Mouse (Mus musculus) neural tube, embryonic 12.5 days (tissue): ENCODE results near the gene Tecpr2. TPM values are rescaled to one million over a fixed set of nuclear protein-coding genes. Genes with fewer than 3 reads are reported as not detected.

Experiments used
- ATAC-seq: fragments of 200-750 bp; cut with Nextera tagmentation; 2 replicates; pipeline ENCODE4 v1.8.0; 2017; ENCODE audit warnings: low read depth, mild to moderate bottlenecking, moderate TSS enrichment, moderate library complexity; ENCODE audit not compliant: low FRiP score
- H3K27ac ChIP-seq: fragments of 300-500 bp; sonication (generic); 2 replicates; pipeline ENCODE4 v1.5.1; 2016
- H3K27me3 ChIP-seq: fragments of 300-500 bp; sonication (generic); replicated peaks from 2 replicates; pipeline ENCODE4 v1.6.1; 2016; ENCODE audit warnings: mild to moderate bottlenecking
- H3K36me3 ChIP-seq: fragments of 300-500 bp; sonication (generic); 2 replicates; pipeline ENCODE4 v1.6.1; 2016; ENCODE audit warnings: mild to moderate bottlenecking
- H3K4me1 ChIP-seq: fragments of 300-500 bp; sonication (generic); 2 replicates; pipeline ENCODE4 v1.6.1; 2016
- H3K4me2 ChIP-seq: fragments of 300-500 bp; sonication (generic); replicated peaks from 2 replicates; pipeline ENCODE4 v1.6.1; 2016; ENCODE audit warnings: mild to moderate bottlenecking
- H3K4me3 ChIP-seq: fragments of 300-500 bp; sonication (generic); 2 replicates; pipeline ENCODE4 v1.5.1; 2016
- H3K9ac ChIP-seq: fragments of 300-500 bp; sonication (generic); 2 replicates; pipeline ENCODE4 v1.6.1; 2016; ENCODE audit warnings: mild to moderate bottlenecking
- H3K9me3 ChIP-seq: fragments of 300-500 bp; sonication (generic); 2 replicates; pipeline ENCODE4 v1.6.1; 2016; ENCODE audit warnings: mild to moderate bottlenecking
- WGBS: fragments of 180-500 bp; shearing (Covaris S2); methylation state at CpG from one replicate; pipeline ENCODE4 v1.1.7; 2016; 5-methylcytosine and 5-hydroxymethylcytosine counted together
- polyA plus RNA-seq: library from polyadenylated mRNA; unstranded; fragments of >200 nt; fragmentation: Nextera tagmentation; extraction: Ambion mirVana; gene quantifications from 2 replicates; pipeline ENCODE4 v1.2.1, GENCODE M21; 2016

The Tecpr2 gene
- polyA plus RNA-seq, 1 experiment from 2014 or later = 7.6 TPM

- H3K27ac ChIP-seq = no peak overlapping the region
- H3K27me3 ChIP-seq = no peaks in the 10 kb centered on the region
- no peaks in the 10 kb centered on the region for H3K4me1 ChIP-seq
- peaks cover 25% of the 10 kb centered on the region for H3K36me3 ChIP-seq
- no peaks in the 10 kb centered on the region for H3K9me3 ChIP-seq
- H3K4me2 ChIP-seq = no peak overlapping the region
- no peak overlapping the region for H3K4me3 ChIP-seq
- no peak overlapping the region for H3K9ac ChIP-seq
- no peak for ATAC-seq
- 94% methylated on average over 3 of the region's 3 CpGs for WGBS
Observed at GRCm38 (mm10) chr12:110953443-110953842, 64.4 kb downstream of the Tecpr2 start.

DNA sequence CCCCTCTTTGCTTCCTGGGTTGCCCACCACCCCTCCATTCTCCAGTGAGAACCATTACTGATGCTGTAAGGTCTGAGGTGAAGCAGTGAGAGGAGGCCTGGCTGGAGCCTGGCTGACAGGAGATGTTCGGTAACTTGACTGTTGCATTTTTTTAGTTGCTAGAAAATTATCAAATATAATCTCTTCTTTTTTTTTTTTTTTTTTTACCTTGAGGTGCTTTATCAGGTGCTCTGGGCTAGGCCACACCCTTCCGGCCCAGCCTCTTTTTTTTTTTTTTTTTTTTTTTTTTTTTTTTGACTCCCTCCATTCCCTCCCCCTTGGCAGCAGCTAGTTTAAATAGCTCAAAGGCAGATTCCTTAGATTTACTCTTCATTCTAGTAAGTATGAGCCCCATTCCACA is 64.8 kb downstream of the Tecpr2 start:
- Histone ChIP-seq H3K4me1 (no peaks in the 10 kb centered on the region), H3K9ac (no peak overlapping the region), H3K9me3 (no peaks in the 10 kb centered on the region), H3K4me2 (no peak overlapping the region), H3K4me3 (no peak overlapping the region), H3K36me3 (peaks cover 22% of the 10 kb centered on the region), H3K27ac (no peak overlapping the region), H3K27me3 (no peaks in the 10 kb centered on the region)
- 96% methylated on average over 2 of the region's 2 CpGs for WGBS
- no peak for ATAC-seq

- H3K9ac ChIP-seq = no peak overlapping the region
- H3K4me2 ChIP-seq = no peak overlapping the region
- H3K9me3 ChIP-seq = no peaks in the 10 kb centered on the region
- no peak overlapping the region for H3K27ac ChIP-seq
- no peak overlapping the region for H3K4me3 ChIP-seq
- H3K27me3 ChIP-seq = no peaks in the 10 kb centered on the region
- H3K4me1 ChIP-seq = no peaks in the 10 kb centered on the region
- H3K36me3 ChIP-seq = peaks cover 21% of the 10 kb centered on the region
- WGBS = 83% methylated on average over 4 of the region's 4 CpGs
- no peak for ATAC-seq
Observed at GRCm38 (mm10) chr12:110954351-110954991, 65.4 kb downstream of the Tecpr2 start.

GRCm38 (mm10) chr12:110961973-110962372 is 72.9 kb downstream of the Tecpr2 start:
- H3K27ac ChIP-seq = no peak overlapping the region
- no peaks in the 10 kb centered on the region for H3K4me1 ChIP-seq
- no peak overlapping the region for H3K4me2 ChIP-seq
- H3K27me3 ChIP-seq = no peaks in the 10 kb centered on the region
- no peak overlapping the region for H3K4me3 ChIP-seq
- 82% methylated on average over 2 of the region's 2 CpGs for WGBS
- peaks cover 16% of the 10 kb centered on the region; the same call in 1 of the 2 replicates for H3K36me3 ChIP-seq
- no peak overlapping the region for H3K9ac ChIP-seq
- ATAC-seq = no peak
- no peaks in the 10 kb centered on the region for H3K9me3 ChIP-seq

DNA sequence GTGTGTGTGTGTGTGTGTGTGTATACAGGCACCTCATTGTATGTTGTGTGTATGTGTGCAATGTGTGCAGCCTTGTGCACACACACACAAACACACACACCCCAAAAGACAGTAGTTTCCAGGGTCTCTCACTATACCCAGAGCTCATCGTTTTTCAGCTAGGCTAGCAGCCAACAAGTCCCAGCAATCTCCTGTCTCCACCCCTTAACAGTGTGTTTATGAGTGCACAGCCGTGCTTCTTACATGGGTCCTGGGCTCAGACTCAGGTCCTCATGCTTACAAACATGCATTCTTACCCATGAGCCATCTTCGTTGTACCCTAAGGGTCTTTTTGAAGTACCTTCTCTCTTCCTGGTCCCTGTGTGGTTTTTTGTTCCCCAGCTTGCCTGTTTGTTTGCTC is 76.4 kb downstream of the Tecpr2 start:
- no peak for ATAC-seq

GRCm38 (mm10) chr12:110966079-110966478 is 77.0 kb downstream of the Tecpr2 start:
- Histone ChIP-seq H3K4me2 (no peak overlapping the region), H3K36me3 (peaks cover 36% of the 10 kb centered on the region), H3K4me1 (no peaks in the 10 kb centered on the region), H3K4me3 (no peak overlapping the region), H3K9me3 (no peaks in the 10 kb centered on the region), H3K27ac (no peak overlapping the region), H3K9ac (no peak overlapping the region), H3K27me3 (no peaks in the 10 kb centered on the region)
- 80% methylated on average over 4 of the region's 4 CpGs for WGBS
- ATAC-seq = no peak

More for the DNA sequence above, 76.4 kb downstream of the Tecpr2 start:
- Histone ChIP-seq H3K4me2 (no peak overlapping the region), H3K9me3 (no peaks in the 10 kb centered on the region), H3K36me3 (peaks cover 36% of the 10 kb centered on the region), H3K27ac (no peak overlapping the region), H3K4me1 (no peaks in the 10 kb centered on the region), H3K4me3 (no peak overlapping the region), H3K9ac (no peak overlapping the region), H3K27me3 (no peaks in the 10 kb centered on the region)
- WGBS = 78% methylated on average over 3 of the region's 3 CpGs

DNA sequence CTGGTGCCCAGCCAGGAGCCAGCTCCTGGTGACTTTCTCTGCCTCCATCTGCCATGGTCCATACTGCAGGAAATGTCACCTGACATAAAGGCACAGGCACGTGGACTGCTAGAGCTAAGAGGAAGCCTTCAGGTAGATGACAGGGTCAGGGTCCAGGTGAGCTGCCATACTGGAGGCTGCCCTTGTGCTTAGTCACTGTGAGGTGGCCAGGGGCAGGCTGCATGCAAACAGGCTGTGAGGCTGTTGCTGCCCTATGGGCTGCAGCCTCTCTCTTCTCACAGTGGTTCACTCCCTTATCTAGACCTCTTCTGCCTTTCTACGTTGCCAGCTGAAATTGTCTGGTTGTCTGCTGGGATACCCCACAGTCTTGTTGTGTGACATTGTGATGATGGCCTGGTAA is 78.1 kb downstream of the Tecpr2 start:
- Histone ChIP-seq H3K4me1 (no peaks in the 10 kb centered on the region), H3K27ac (no peak overlapping the region), H3K4me3 (no peak overlapping the region), H3K27me3 (no peaks in the 10 kb centered on the region), H3K4me2 (no peak overlapping the region), H3K9me3 (no peaks in the 10 kb centered on the region), H3K9ac (no peak overlapping the region), H3K36me3 (peaks cover 38% of the 10 kb centered on the region)
- no peak for ATAC-seq
- 93% methylated on average over 2 of the region's 2 CpGs for WGBS

- no peak for ATAC-seq
- Histone ChIP-seq H3K36me3 (peaks cover 63% of the 10 kb centered on the region), H3K9me3 (no peaks in the 10 kb centered on the region), H3K4me2 (no peak overlapping the region), H3K9ac (no peak overlapping the region), H3K4me1 (no peaks in the 10 kb centered on the region), H3K4me3 (no peak overlapping the region), H3K27me3 (no peaks in the 10 kb centered on the region), H3K27ac (no peak overlapping the region)
- WGBS = 93% methylated on average over 5 of the region's 5 CpGs
Observed at GRCm38 (mm10) chr12:110970408-110970807, 81.3 kb downstream of the Tecpr2 start.

DNA sequence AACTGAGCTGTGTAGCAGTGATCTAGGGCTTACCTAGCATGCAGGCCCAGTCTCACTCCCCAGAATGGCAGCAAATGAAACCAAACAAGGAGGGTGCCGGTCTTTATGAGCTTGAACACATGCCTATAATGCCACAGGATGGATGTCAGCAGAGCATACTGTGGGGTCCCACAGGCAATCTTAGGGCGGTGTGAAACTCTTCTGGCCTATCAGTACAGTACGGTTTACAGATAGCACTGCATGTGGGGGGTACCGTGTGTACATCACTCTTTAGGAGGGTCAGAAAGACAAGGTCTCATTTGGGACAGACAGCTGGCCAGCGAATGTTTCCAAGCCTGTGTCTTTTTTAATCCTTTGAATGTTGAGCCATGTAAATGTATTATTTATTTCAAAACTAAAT is 82.9 kb downstream of the Tecpr2 start:
- Histone ChIP-seq H3K9me3 (no peaks in the 10 kb centered on the region), H3K4me2 (no peak overlapping the region), H3K27me3 (no peaks in the 10 kb centered on the region), H3K4me1 (no peaks in the 10 kb centered on the region), H3K9ac (no peak overlapping the region), H3K4me3 (no peak overlapping the region), H3K27ac (no peak overlapping the region), H3K36me3 (peaks cover 78% of the 10 kb centered on the region)
- no peak for ATAC-seq
- WGBS = 94% methylated on average over 5 of the region's 5 CpGs

- H3K9ac ChIP-seq = no peak overlapping the region
- no peak overlapping the region for H3K4me2 ChIP-seq
- WGBS = 92% methylated on average over 4 of the region's 4 CpGs
- H3K27me3 ChIP-seq = no peaks in the 10 kb centered on the region
- no peaks in the 10 kb centered on the region for H3K9me3 ChIP-seq
- H3K4me3 ChIP-seq = no peak overlapping the region
- ATAC-seq = no peak
- H3K36me3 ChIP-seq = peaks cover 66% of the 10 kb centered on the region
- no peak overlapping the region for H3K27ac ChIP-seq
- H3K4me1 ChIP-seq = peaks cover 7% of the 10 kb centered on the region
Observed at GRCm38 (mm10) chr12:110973829-110974228, 84.8 kb downstream of the Tecpr2 start.

DNA sequence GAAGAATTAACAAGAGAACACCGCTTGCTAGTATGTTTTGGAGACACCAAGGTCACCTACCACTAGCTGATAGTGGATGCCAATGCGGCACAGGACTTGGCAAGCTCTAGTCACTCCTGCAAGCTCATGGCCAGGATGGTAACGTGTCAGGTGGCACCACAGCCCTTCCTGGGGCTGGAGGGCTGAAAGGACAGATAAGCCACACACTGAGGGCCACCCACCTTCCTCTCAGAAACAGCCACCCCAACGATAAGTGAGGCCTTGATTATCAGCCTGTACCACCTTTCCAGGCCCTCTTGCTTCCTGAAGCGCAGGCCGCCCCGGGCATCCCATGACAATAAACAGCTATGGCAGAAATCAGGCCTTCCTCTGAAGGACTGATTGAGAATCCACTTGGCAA is 85.2 kb downstream of the Tecpr2 start:
- no peaks in the 10 kb centered on the region for H3K27me3 ChIP-seq
- no peaks in the 10 kb centered on the region for H3K9me3 ChIP-seq
- no peak overlapping the region for H3K27ac ChIP-seq
- no peak overlapping the region for H3K4me2 ChIP-seq
- no peak overlapping the region for H3K9ac ChIP-seq
- H3K4me3 ChIP-seq = no peak overlapping the region
- H3K36me3 ChIP-seq = peaks cover 61% of the 10 kb centered on the region
- 92% methylated on average over 7 of the region's 7 CpGs for WGBS
- H3K4me1 ChIP-seq = peaks cover 9% of the 10 kb centered on the region
- no peak for ATAC-seq

DNA sequence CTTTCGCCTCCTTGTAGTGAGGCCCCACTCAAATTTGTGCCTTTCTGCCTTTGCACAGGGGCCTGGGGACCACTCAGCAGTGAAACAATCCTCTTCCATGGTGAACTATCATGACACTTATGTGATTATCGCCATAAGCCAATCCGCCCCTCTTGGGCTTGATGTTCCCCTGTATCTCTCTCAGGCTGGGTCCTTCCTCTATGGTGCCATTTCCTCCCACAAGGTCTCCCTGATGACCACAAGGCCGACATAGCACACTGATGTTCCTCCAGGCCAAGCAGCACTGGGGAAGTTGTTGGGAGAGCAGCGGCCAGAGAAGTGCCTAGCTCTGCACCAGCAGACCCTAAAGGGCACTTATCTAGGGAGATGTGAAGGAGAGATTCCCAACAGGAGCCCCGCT is 85.7 kb downstream of the Tecpr2 start:
- Histone ChIP-seq H3K27me3 (no peaks in the 10 kb centered on the region), H3K9me3 (no peaks in the 10 kb centered on the region), H3K27ac (no peak overlapping the region), H3K4me3 (no peak overlapping the region), H3K9ac (no peak overlapping the region), H3K4me2 (no peak overlapping the region), H3K36me3 (peaks cover 57% of the 10 kb centered on the region), H3K4me1 (peaks cover 11% of the 10 kb centered on the region)
- ATAC-seq = no peak
- WGBS = 86% methylated on average over 6 of the region's 6 CpGs

- Histone ChIP-seq H3K27ac (no peak overlapping the region), H3K4me3 (no peak overlapping the region), H3K9ac (no peak overlapping the region), H3K36me3 (peaks cover 50% of the 10 kb centered on the region), H3K4me1 (peaks cover 11% of the 10 kb centered on the region), H3K9me3 (no peaks in the 10 kb centered on the region), H3K4me2 (no peak overlapping the region), H3K27me3 (no peaks in the 10 kb centered on the region)
- 88% methylated on average over 5 of the region's 5 CpGs for WGBS
- no peak for ATAC-seq
Observed at GRCm38 (mm10) chr12:110975385-110975784, 86.3 kb downstream of the Tecpr2 start.
